Mouse (Mus musculus) thymus, postnatal 25 days (tissue): ENCODE results near the gene Rbm20.

Experiments used
- DNase-seq: peaks from one replicate; pipeline ENCODE4 v3.0.0; 2022

Gene Rbm20

GRCm38 (mm10) chr19:53760125-53761101, 83.3 kb downstream of the Rbm20 start:
- DNase-seq = no peak

GRCm38 (mm10) chr19:53762749-53763438, 85.8 kb downstream of the Rbm20 start:
- DNase-seq = peak; percentile 17

GRCm38 (mm10) chr19:53764688-53765478, 87.8 kb downstream of the Rbm20 start:
- no peak for DNase-seq

- DNase-seq = peak; percentile 23
Measured at GRCm38 (mm10) chr19:53768478-53768877, 91.4 kb downstream of the Rbm20 start.

- peak; percentile 46 for DNase-seq
Measured at GRCm38 (mm10) chr19:53773937-53774640, 97.0 kb downstream of the Rbm20 start.

- no peak for DNase-seq
Measured at GRCm38 (mm10) chr19:53774641-53775350, 97.7 kb downstream of the Rbm20 start.

GRCm38 (mm10) chr19:53779402-53779801, 102.3 kb downstream of the Rbm20 start:
- DNase-seq = no peak

- no peak for DNase-seq
Measured at GRCm38 (mm10) chr19:53779818-53780217, 102.7 kb downstream of the Rbm20 start.

- DNase-seq = no peak
Measured at GRCm38 (mm10) chr19:53780752-53781602, 103.9 kb downstream of the Rbm20 start.

GRCm38 (mm10) chr19:53781826-53782225, 104.7 kb downstream of the Rbm20 start:
- no peak for DNase-seq

GRCm38 (mm10) chr19:53785352-53785751, 108.2 kb downstream of the Rbm20 start:
- DNase-seq = no peak

GRCm38 (mm10) chr19:53786239-53786638, 109.1 kb downstream of the Rbm20 start:
- no peak for DNase-seq

GRCm38 (mm10) chr19:53786836-53787235, 109.7 kb downstream of the Rbm20 start:
- no peak for DNase-seq

GRCm38 (mm10) chr19:53788621-53789331, 111.7 kb downstream of the Rbm20 start:
- DNase-seq = no peak

GRCm38 (mm10) chr19:53789571-53789970, 112.5 kb downstream of the Rbm20 start:
- no peak for DNase-seq

- peak; percentile 36 for DNase-seq
Measured at GRCm38 (mm10) chr19:53791751-53792720, 114.9 kb downstream of the Rbm20 start.

- no peak for DNase-seq
Measured at GRCm38 (mm10) chr19:53792976-53793897, 116.1 kb downstream of the Rbm20 start.
